In genomic region chr10:76642628-76643434, GRCm38 (mm10) we compare ENCODE assay signal across 8 mouse cellular contexts. TPM values are rescaled to one million over a fixed set of nuclear protein-coding genes. Genes with fewer than 3 reads are reported as not detected.
A peak's percentile ranks its signal among the peaks of the same experiment; 100 is the strongest.
DNase-seq lines count a peak whose midpoint lies in the region; ATAC-seq and TF ChIP-seq lines count a peak whose summit lies in the region.

No protein-coding gene starts in this region.

- WGBS in limb, embryonic 10.5 days, result 80% methylated on average over 9 of the region's 9 CpGs
- 71% methylated on average over 9 of the region's 9 CpGs for WGBS in hindbrain, postnatal 0 days

- ATAC-seq in hindbrain, postnatal 0 days, result no peak

- H3K4me3 ChIP-seq in limb, embryonic 10.5 days, result no peak overlapping the region
- no peak overlapping the region for H3K4me3 ChIP-seq in hindbrain, postnatal 0 days (ENCODE audit: low read length)

- H3K9ac ChIP-seq in hindbrain, postnatal 0 days (replicated peaks; ENCODE audit: low read length), result no peak overlapping the region

- no peaks in the 10 kb centered on the region for H3K9me3 ChIP-seq in limb, embryonic 10.5 days (replicated peaks)
- H3K9me3 ChIP-seq in hindbrain, postnatal 0 days (ENCODE audit: low read length), result no peaks in the 10 kb centered on the region

- TF ChIP-seq CTCF in hindbrain, postnatal 0 days (IDR thresholded peaks at IDR 0.05; ENCODE audit: low read depth), result no peak

- peaks cover 8% of the 10 kb centered on the region; the same call in 1 of the 2 replicates for H3K4me1 ChIP-seq in limb, embryonic 10.5 days
- no peaks in the 10 kb centered on the region for H3K4me1 ChIP-seq in hindbrain, postnatal 0 days (ENCODE audit: insufficient read depth, low read length)

- no peak overlapping the region for H3K4me2 ChIP-seq in hindbrain, postnatal 0 days (ENCODE audit: low read depth, low read length)

- peak; percentile 35 for DNase-seq in adrenal gland, postnatal 14 days
- no peak for DNase-seq in adrenal gland, adult 18-20 months (ENCODE audit: low spot score in 2 of 2)
- DNase-seq in urinary bladder, postnatal 14 days (ENCODE audit: low spot score), result peak; percentile 46
- DNase-seq in urinary bladder, postnatal 10 days (ENCODE audit: low spot score), result no peak
- no peak for DNase-seq in limb, embryonic 10.5 days (ENCODE audit: low spot score)
- peak; percentile 49 for DNase-seq in testis, postnatal 14 days (ENCODE audit: low spot score)
- no peak for DNase-seq in ovary, postnatal 10 days (ENCODE audit: low spot score)
- DNase-seq in hindbrain, postnatal 0 days (ENCODE audit: low spot score), result no peak

- peak overlapping the region; percentile 67 for H3K27ac ChIP-seq in limb, embryonic 10.5 days
- H3K27ac ChIP-seq in hindbrain, postnatal 0 days, result no peak overlapping the region

- H3K27me3 ChIP-seq in limb, embryonic 10.5 days (ENCODE audit: low read depth, poor library complexity, severe bottlenecking), result no peaks in the 10 kb centered on the region
- no peaks in the 10 kb centered on the region for H3K27me3 ChIP-seq in hindbrain, postnatal 0 days (ENCODE audit: insufficient read depth, low read length)

- no peaks in the 10 kb centered on the region for H3K36me3 ChIP-seq in limb, embryonic 10.5 days
- no peaks in the 10 kb centered on the region for H3K36me3 ChIP-seq in hindbrain, postnatal 0 days (ENCODE audit: insufficient read depth, low read length)

RNA-seq across cellular contexts. Expression of gene Col6a2, which starts 19.4 kb away (rescaled TPM):
- 89.0 and 97.1 TPM in 2 replicates for total RNA-seq in adrenal gland, postnatal 14 days (2021)
- total RNA-seq in adrenal gland, adult 18-20 months (2021), result 10 to 100 TPM; 20.4 to 44.9 TPM
- polyA plus RNA-seq in limb, embryonic 10.5 days (2016; fragmentation: Nextera tagmentation; extraction: Ambion mirVana), result 5.5 and 9.5 TPM in 2 replicates
- total RNA-seq in hindbrain, postnatal 0 days (2014; rRNA removed), result 30.3 and 37.8 TPM in 2 replicates
- polyA plus RNA-seq in hindbrain, postnatal 0 days (2015; fragmentation: Nextera tagmentation; extraction: Ambion mirVana), result 20.3 and 22.2 TPM in 2 replicates

Comparison
In these comparisons a context has a peak if more than half of its experiments do, and no peak if none do; other contexts are left out.
1. DNase-seq: peak in adrenal gland, postnatal 14 days (single experiment), urinary bladder, postnatal 14 days (single experiment) and testis, postnatal 14 days (single experiment); none in adrenal gland, adult 18-20 months (0 of 2), urinary bladder, postnatal 10 days (single experiment), limb, embryonic 10.5 days (single experiment), ovary, postnatal 10 days (single experiment) and hindbrain, postnatal 0 days (single experiment).